In the genomic region with DNA sequence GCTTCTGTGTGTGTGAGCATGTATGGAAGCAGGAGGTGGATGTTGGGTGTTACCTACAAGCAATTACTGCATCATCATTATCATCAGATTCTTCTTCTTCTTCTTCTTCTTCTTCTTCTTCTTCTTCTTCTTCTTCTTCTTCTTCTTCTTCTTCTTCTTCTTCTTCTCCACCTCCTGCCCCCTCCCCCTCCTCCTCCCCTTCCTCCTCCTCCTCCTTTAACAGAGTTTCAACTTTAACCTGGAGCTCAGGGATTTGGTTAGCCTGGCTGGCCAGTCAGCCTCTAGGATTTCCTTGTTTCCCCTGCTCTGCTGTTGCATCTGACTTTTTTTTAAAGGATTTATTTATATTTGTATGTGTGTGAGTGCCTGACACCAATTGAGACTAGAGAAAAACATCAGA, we compare ENCODE assay signal across 8 mouse cellular contexts. TPM values are rescaled to one million over a fixed set of nuclear protein-coding genes. Genes with fewer than 3 reads are reported as not detected.
DNase-seq lines count a peak whose midpoint lies in the region; ATAC-seq and TF ChIP-seq lines count a peak whose summit lies in the region.

A gene (minus strand): TSS at position 101 of the 400 bp plus-strand sequence.

- no peak within 1 kb of the TSS for H3K4me3 ChIP-seq in heart, embryonic 14.5 days (ENCODE audit: control insufficient read depth in 1 of 2, insufficient read depth in 1 of 2, low read depth in 1 of 2, low read length in 2 of 2)
- no peak within 1 kb of the TSS for H3K4me3 ChIP-seq in heart, adult 2 months
- no peak within 1 kb of the TSS for H3K4me3 ChIP-seq in limb, embryonic 14.5 days (replicated peaks; ENCODE audit: low read length)
- no peak within 1 kb of the TSS for H3K4me3 ChIP-seq in stomach, embryonic 15.5 days (replicated peaks)

- TF ChIP-seq CTCF in heart, adult 2 months (IDR thresholded peaks at IDR 0.05): no peak

- no peak within 1 kb of the TSS for H3K4me2 ChIP-seq in heart, embryonic 14.5 days (ENCODE audit: low read length)
- H3K4me2 ChIP-seq in limb, embryonic 14.5 days (replicated peaks; ENCODE audit: low read depth, low read length, severe bottlenecking): no peak within 1 kb of the TSS
- H3K4me2 ChIP-seq in stomach, embryonic 15.5 days: no peak within 1 kb of the TSS

- DNase-seq in heart, adult 2 months: no peak
- no peak for DNase-seq in adrenal gland, postnatal 14 days
- DNase-seq in heart, postnatal 14 days: no peak
- no peak for DNase-seq in limb, embryonic 14.5 days (ENCODE audit: low spot score)
- no peak for DNase-seq in testis, postnatal 14 days (ENCODE audit: low spot score)
- no peak for DNase-seq in spleen, adult 18-20 months

- no peak for TF ChIP-seq POLR2A in heart, adult 2 months (IDR thresholded peaks at IDR 0.05; ENCODE audit: insufficient read depth, low read depth, low read length)
- no peak for TF ChIP-seq POLR2A in limb, embryonic 14.5 days (IDR thresholded peaks at IDR 0.05; ENCODE audit: borderline replicate concordance, extremely low read depth, insufficient read depth, insufficient read length)

- no peaks in the 10 kb centered on the region for H3K27me3 ChIP-seq in heart, embryonic 14.5 days (ENCODE audit: control insufficient read depth, insufficient read depth, low read length)
- H3K27me3 ChIP-seq in heart, adult 2 months (ENCODE audit: control insufficient read depth, insufficient read depth, low read length): no peaks in the 10 kb centered on the region
- no peaks in the 10 kb centered on the region for H3K27me3 ChIP-seq in limb, embryonic 14.5 days (ENCODE audit: control insufficient read depth, insufficient read depth, low read length)
- H3K27me3 ChIP-seq in stomach, embryonic 15.5 days (replicated peaks): no peaks in the 10 kb centered on the region

- H3K4me1 ChIP-seq in heart, embryonic 14.5 days (ENCODE audit: control insufficient read depth in 2 of 2, insufficient read depth in 2 of 2, low read length in 2 of 2): peaks cover 3 to 10% of the 10 kb centered on the region in 2 experiments
- H3K4me1 ChIP-seq in heart, adult 2 months (ENCODE audit: control insufficient read depth, insufficient read depth, low read length): peaks cover 4% of the 10 kb centered on the region
- H3K4me1 ChIP-seq in limb, embryonic 14.5 days (ENCODE audit: control insufficient read depth, insufficient read depth, low read length): 0 out of 2 replicates have a peak, but pooled peaks cover 3% of the 10 kb centered on the region
- 0 out of 2 replicates have a peak, but pooled peaks cover 4% of the 10 kb centered on the region for H3K4me1 ChIP-seq in stomach, embryonic 15.5 days

- no peaks in the 10 kb centered on the region for H3K36me3 ChIP-seq in heart, embryonic 14.5 days (ENCODE audit: control insufficient read depth, insufficient read depth, low read length)
- no peaks in the 10 kb centered on the region for H3K36me3 ChIP-seq in heart, adult 2 months (ENCODE audit: control insufficient read depth, insufficient read depth, low read length)
- no peaks in the 10 kb centered on the region for H3K36me3 ChIP-seq in limb, embryonic 14.5 days (ENCODE audit: control insufficient read depth, insufficient read depth, low read length)
- H3K36me3 ChIP-seq in stomach, embryonic 15.5 days: no peaks in the 10 kb centered on the region

- intact Hi-C loops in heart, adult 2 months (cut with DNase I): no loop called here
- intact Hi-C loops in heart, postnatal 14 days (cut with DNase I): no loop called here

- H3K79me2 ChIP-seq in heart, adult 2 months (replicated peaks; ENCODE audit: control insufficient read depth, insufficient read depth, low read length): peaks cover 4% of the 10 kb centered on the region; the same call in 1 of the 2 replicates

- ATAC-seq in heart, embryonic 14.5 days (ENCODE audit: insufficient number of reproducible peaks, insufficient read depth, low FRiP score, low read depth): no peak
- no peak for ATAC-seq in limb, embryonic 14.5 days (ENCODE audit: low FRiP score, low read depth)
- ATAC-seq in stomach, embryonic 15.5 days (ENCODE audit: insufficient read depth, low FRiP score, low read depth): no peak

- H3K27ac ChIP-seq in heart, embryonic 14.5 days (replicated peaks in 1 of 2; ENCODE audit: control insufficient read depth in 1 of 2, insufficient read depth in 1 of 2, low read depth in 2 of 2, low read length in 2 of 2): no peak within 1 kb of the TSS
- H3K27ac ChIP-seq in heart, adult 2 months: no peak within 1 kb of the TSS
- no peak within 1 kb of the TSS for H3K27ac ChIP-seq in limb, embryonic 14.5 days (replicated peaks; ENCODE audit: low read depth, low read length)
- no peak within 1 kb of the TSS for H3K27ac ChIP-seq in stomach, embryonic 15.5 days

- H3K9ac ChIP-seq in heart, embryonic 14.5 days (ENCODE audit: low read length): no peak within 1 kb of the TSS
- no peak within 1 kb of the TSS for H3K9ac ChIP-seq in heart, adult 2 months (ENCODE audit: low read depth, low read length)
- H3K9ac ChIP-seq in limb, embryonic 14.5 days (ENCODE audit: low read depth, low read length, severe bottlenecking): no peak within 1 kb of the TSS
- no peak within 1 kb of the TSS for H3K9ac ChIP-seq in stomach, embryonic 15.5 days

- H3K9me3 ChIP-seq in heart, embryonic 14.5 days (ENCODE audit: control insufficient read depth, low read length): no peaks in the 10 kb centered on the region
- no peaks in the 10 kb centered on the region for H3K9me3 ChIP-seq in limb, embryonic 14.5 days (ENCODE audit: control insufficient read depth, low read length)
- H3K9me3 ChIP-seq in stomach, embryonic 15.5 days: no peaks in the 10 kb centered on the region

- TF ChIP-seq EP300 in heart, adult 2 months (IDR thresholded peaks at IDR 0.05; ENCODE audit: insufficient read depth, low read depth, low read length): no peak

RNA-seq across cellular contexts. Expression of the gene that starts here (rescaled TPM):
- polyA plus RNA-seq in heart, embryonic 14.5 days (2014; fragmentation: Nextera tagmentation; extraction: Ambion mirVana): 40.2 and 46.1 TPM in 2 replicates
- 1 to 10 TPM; 9.7 to 9.8 TPM for total RNA-seq in heart, adult 2 months (2021)
- polyA plus RNA-seq in heart, adult 2 months (2012; rRNA removed): 6.2 and 11.8 TPM in 2 replicates
- total RNA-seq in adrenal gland, postnatal 14 days (2021): 14.2 and 19.3 TPM in 2 replicates
- total RNA-seq in heart, postnatal 14 days (2021): 10 to 100 TPM; 10.3 to 12.3 TPM
- polyA plus RNA-seq in limb, embryonic 14.5 days (2012; rRNA removed): 17.6 and 20.4 TPM in 2 replicates
- polyA plus RNA-seq in limb, embryonic 14.5 days (2014; fragmentation: Nextera tagmentation; extraction: Ambion mirVana): 40.0 and 49.0 TPM in 2 replicates
- 44.0 and 46.9 TPM in 2 replicates for polyA plus RNA-seq in stomach, embryonic 15.5 days (2015; fragmentation: Nextera tagmentation; extraction: Ambion mirVana)
